Mouse (Mus musculus): ENCODE data around the gene Dtymk. TPM values are rescaled to one million over a fixed set of nuclear protein-coding genes. Genes with fewer than 3 reads are reported as not detected.

Gene Dtymk
- polyA plus RNA-seq (2012; rRNA removed) = 31.6 and 32.0 TPM in 2 replicates

DNA sequence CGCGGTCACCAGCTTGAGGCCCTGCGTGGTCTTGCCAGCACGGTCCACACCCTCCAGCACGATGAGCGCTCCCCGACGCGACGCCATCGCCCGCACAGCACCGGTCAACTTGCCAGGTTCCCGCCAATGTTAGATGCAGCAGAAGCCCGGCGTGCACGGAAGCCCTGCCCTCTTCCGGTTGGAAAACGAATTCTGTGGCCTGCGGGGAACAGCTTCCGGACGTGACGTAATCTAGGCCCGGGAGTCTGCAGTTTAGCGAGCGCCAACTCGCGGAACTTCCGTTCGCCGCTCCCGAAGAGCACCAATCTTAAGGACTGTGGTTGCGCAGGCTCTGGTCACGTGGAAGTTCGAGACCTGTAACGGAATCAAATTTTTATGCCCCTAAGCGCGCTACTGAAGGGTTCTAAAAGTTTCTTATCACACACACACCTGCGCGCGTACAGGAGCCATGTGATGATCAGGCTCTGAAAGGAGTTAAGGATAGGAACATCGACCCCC, at the start of gene Dtymk:
Dtymk (minus strand) TSS at position 194 of the 498 bp plus-strand sequence.

GRCm38 (mm10) chr1:93824609-93825008, 22.9 kb upstream of the Dtymk start, which contains the start of gene D2hgdh:
D2hgdh (plus strand) TSS chr1:93824909.

GRCm38 (mm10) chr1:93803556-93804507, 2.1 kb upstream of the Dtymk start, which contains the start of gene Ing5:
Ing5 (plus strand) TSS chr1:93803965.

DNA sequence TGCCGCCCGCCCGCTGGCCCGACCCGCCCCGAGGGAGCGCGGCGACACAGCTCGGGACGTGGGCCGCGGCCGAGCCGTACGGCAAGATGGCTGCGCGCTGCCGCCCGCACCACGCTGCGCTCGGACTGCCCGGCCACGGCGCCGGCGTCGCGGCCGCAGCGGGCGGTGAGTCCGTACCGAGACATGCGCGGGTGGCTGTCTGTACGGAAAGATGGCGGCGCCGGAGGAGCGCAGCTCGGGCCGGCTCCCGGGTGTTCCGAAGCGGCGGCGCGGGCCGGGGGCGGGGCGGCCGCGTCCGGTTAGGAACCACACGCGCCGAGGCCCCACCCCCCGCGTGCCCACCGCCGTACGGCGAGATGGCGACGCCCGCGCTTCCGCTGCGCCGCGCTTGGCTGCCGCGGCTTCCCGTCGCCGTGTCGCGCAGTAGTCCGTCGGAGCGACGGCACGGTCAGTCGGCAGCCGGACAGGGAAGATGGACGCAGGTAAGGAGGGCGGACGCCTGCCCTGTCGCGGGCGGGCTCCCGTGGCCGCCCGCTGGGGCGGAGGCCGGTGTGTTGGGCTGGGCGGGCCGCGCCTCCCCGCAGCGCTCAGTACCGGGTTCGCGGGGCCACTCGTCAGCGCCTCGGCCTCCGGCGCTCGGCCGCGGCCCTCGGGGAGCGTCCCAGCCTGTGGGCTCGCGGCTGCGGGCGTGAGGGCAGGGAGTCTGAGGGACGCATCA, 47.0 kb downstream of the Dtymk start, which contains the start of gene Thap4:
Thap4 (minus strand) TSS at position 292 of the 718 bp plus-strand sequence.

GRCm38 (mm10) chr1:93751290-93751689, 50.4 kb downstream of the Dtymk start, which contains the start of gene Atg4b:
Atg4b (plus strand) TSS chr1:93751500.

Other genes with a start within 250 kb of the Dtymk start
- 232 and 264 TPM in 2 replicates for gene Stk25, start 143.3 kb downstream of the Dtymk start, polyA plus RNA-seq (2012; rRNA removed)
- gene Bok, start 116.3 kb downstream of the Dtymk start, polyA plus RNA-seq (2012; rRNA removed) = 73.8 and 104 TPM in 2 replicates
- 39.2 and 42.1 TPM in 2 replicates for gene Atg4b, start 50.4 kb downstream of the Dtymk start, polyA plus RNA-seq (2012; rRNA removed)
- 103 and 108 TPM in 2 replicates for gene Thap4, start 47.1 kb downstream of the Dtymk start, polyA plus RNA-seq (2012; rRNA removed)
- gene Ing5, start 2.0 kb upstream of the Dtymk start, polyA plus RNA-seq (2012; rRNA removed) = 4.3 and 5.0 TPM in 2 replicates
- gene D2hgdh, start 23.0 kb upstream of the Dtymk start, polyA plus RNA-seq (2012; rRNA removed) = 18.3 TPM in 2 replicates
- 8.2 and 25.4 TPM in 2 replicates for gene Gal3st2, start 59.4 kb upstream of the Dtymk start, polyA plus RNA-seq (2012; rRNA removed)
- gene Gal3st2b, start 116.4 kb upstream of the Dtymk start, polyA plus RNA-seq (2012; rRNA removed) = 41.2 and 58.3 TPM in 2 replicates
- gene Gal3st2c, start 188.6 kb upstream of the Dtymk start, polyA plus RNA-seq (2012; rRNA removed) = 1.5 and 2.4 TPM in 2 replicates
- gene Neu4, start 218.5 kb upstream of the Dtymk start, polyA plus RNA-seq (2012; rRNA removed) = 0.05 TPM in 1 of 2 replicates, not detected in the other

Measured in colon, adult 2 months (tissue).